Mouse (Mus musculus) spleen, postnatal 14 days (tissue): ENCODE results near the gene Olfr512.

Experiments used
- DNase-seq, 2 experiments: peaks; one replicate each; pipeline ENCODE4 v3.0.0; 2021 to 2022; ENCODE audit warnings: low spot score in 2 of 2

Gene Olfr512

GRCm38 (mm10) chr7:108713020-108713419, at the start of gene Olfr512:
Olfr512 (plus strand) TSS chr7:108713320.
- DNase-seq, result no peak

DNA sequence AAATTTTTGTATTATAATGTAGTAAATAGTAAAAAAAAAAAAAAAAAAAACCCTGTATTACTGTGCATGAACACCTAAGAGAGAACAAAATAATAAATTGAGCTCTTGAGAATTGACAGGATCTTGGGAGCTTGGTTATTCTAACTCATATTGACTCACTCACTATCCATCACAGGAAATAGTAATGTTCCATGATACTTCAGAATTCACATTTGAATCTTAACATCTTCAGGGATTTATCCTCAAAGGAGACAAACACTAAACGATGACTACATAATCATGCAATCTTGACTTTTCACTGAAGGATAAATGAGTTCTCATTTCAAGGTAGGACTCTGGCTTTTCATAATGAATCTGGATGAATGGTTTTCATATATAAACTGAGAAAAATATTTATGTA, 47.0 kb upstream of the Olfr512 start, which contains the start of gene Olfr510:
TSS of gene Olfr510 (plus strand) at position 301 of the 400 bp plus-strand sequence.
- DNase-seq, result no peak

DNA sequence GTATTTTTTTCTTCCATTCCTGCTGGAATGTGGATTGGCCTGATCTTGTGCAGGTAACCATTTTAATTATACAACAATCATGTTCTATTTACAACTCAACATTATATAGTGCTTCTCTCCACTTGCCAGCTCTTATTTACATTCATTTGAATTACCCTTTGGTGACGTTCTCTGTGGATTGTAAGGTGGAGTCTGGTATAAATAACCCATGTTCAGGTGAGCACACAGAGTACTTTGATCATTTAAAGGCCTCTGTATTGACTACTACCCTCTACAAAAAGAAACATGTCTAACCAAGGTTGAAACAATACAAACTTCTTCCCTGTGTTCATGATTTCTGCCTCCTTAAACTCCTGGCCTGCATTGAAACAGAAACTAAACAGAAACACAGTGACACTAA, 42.1 kb upstream of the Olfr512 start:
- no peak for DNase-seq

DNA sequence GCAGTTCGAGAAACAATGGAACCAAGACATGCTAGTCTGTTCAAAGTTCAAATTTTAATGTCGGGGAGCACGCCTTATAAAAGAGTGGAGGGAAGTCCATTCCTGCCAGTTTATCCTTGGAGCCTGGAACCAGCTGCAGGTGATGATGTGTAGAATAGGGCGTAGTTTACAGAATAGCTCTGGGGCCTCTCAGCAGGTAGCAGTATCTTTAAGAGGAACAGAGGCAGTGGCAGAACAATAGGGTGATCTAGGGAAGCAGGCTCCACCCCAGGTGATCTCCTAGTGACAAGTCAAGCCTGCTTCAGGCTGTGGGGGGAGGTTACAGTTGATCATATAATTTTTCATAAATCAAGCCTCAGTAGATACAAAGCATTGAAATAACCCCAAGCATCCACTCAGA, 34.2 kb upstream of the Olfr512 start:
- no peak for DNase-seq

DNA sequence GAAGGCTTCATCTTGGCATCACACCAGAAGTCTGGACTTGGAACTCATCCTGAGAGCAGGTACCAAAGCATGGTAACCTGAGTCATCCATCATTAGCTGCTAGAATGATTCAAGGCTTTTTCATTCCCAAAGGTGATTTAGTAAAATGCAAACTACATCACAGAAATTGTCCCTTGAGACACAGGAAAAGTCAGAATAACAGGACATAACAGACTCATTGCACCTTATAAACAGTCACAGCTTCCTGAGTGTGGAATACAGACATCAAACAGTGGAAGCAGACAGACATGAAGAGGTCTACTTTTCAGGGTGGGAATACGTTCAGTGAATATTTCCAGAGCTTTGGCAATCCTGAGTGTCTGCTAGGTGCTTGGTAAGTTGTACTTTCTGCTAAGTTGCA, 37.6 kb downstream of the Olfr512 start, which contains the start of gene Olfr513:
TSS of gene Olfr513 (plus strand) at position 301 of the 400 bp plus-strand sequence.
- no peak for DNase-seq

DNA sequence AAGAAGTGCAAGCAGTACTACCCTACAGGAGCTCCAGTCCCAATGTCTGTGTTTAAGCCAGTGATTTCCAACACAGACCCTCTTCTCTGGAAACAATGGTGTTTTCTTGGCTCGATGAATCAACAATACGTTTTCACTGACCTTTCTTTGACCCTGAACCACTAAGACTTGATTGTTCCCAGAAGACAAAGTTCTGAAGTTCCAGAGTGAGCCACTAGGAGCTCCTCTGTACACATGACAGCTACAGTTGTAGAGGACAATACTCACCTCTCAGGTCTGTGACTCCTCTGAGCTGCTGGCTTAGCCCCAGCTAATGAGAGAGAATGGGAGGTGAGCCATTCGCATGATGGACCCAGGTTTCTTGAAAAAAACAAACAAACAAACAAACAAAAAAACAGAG, 47.3 kb downstream of the Olfr512 start:
- no peak for DNase-seq
